Comparison of ENCODE assay signal across 17 mouse cellular contexts in the genomic region with DNA sequence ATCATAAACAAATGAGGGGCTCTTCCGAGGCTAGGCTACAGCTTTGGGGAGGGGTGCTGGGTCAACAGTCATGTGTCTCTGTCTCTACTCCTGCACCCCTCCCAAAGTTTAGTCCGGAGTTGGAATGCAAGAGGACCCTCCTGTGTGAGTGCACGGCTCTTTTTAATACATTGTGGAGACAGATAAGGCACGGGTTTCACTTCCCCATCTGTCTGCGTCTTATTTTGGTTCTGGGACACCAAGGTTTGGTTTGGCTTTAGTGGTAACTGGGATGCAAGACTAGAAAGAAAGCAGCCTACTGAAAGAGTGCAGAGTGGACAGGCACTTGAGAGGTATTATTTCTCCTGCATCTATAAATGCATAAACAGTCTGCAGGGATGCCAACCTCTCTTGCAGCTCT.
"Had no signal": no experiment of that assay in that cellular context is flagged by ENCODE, and none has a peak within 500 bp of the region (broad histone marks: within the 10 kb centered on the region; RNA-seq: fewer than 3 reads in every experiment).

No protein-coding gene starts in this region.

- H3K4me3 ChIP-seq: layer of hippocampus, adult 2 months; limb, embryonic 12.5 days; megakaryocyte, embryonic 14.5 days; midbrain, embryonic 15.5 days; neural tube, embryonic 13.5 days; stomach, embryonic 15.5 days had no signal

- H3K4me2 ChIP-seq: limb, embryonic 12.5 days; midbrain, embryonic 11.5 days; midbrain, embryonic 15.5 days; neural tube, embryonic 13.5 days; stomach, embryonic 15.5 days had no signal

- H3K27ac ChIP-seq: layer of hippocampus, adult 2 months; liver, embryonic 14.5 days; midbrain, embryonic 15.5 days; neural tube, embryonic 13.5 days; stomach, embryonic 15.5 days had no signal

- H3K27me3 ChIP-seq: midbrain, embryonic 15.5 days; neural tube, embryonic 13.5 days had no signal

- DNase-seq: kidney, adult 11 months; kidney, postnatal 10 days; kidney, postnatal 4 days; lung, adult 18-20 months; lung, postnatal 36 days; retina, postnatal 1 day; right cerebral cortex, postnatal 4 days; spleen, adult 18-20 months; thymus, postnatal 4 days had no signal

- H3K36me3 ChIP-seq: limb, embryonic 12.5 days; midbrain, embryonic 15.5 days; neural tube, embryonic 13.5 days; stomach, embryonic 15.5 days had no signal

- ATAC-seq: midbrain, embryonic 15.5 days had no signal

- H3K9me3 ChIP-seq: limb, embryonic 12.5 days; midbrain, embryonic 15.5 days; neural tube, embryonic 13.5 days; stomach, embryonic 15.5 days had no signal

- H3K9ac ChIP-seq: limb, embryonic 12.5 days; liver, embryonic 14.5 days; midbrain, embryonic 15.5 days; neural tube, embryonic 13.5 days; stomach, embryonic 15.5 days had no signal

- H3K4me1 ChIP-seq: midbrain, embryonic 15.5 days had no signal
